Mouse (Mus musculus): ENCODE measurements at regions not wholly inside any gene's neighbourhood (a gene's known extent, or its start where the extent isn't known, plus 50 kb on each side); places are given as distances from the start of the nearest gene placed in this dataset.
A peak's percentile ranks its signal among the peaks of the same experiment; 100 is the strongest.

GRCm38 (mm10) chr11:40624126-40624778, 70.8 kb downstream of the Mat2b start:
- no peak for DNase-seq (ENCODE audit: low read depth)

GRCm38 (mm10) chr11:40620036-40620435, 75.0 kb downstream of the Mat2b start:
- no peak for DNase-seq (ENCODE audit: low read depth)

- DNase-seq (ENCODE audit: low read depth) = no peak
These were observed 92.0 kb downstream of the Mat2b start for GRCm38 (mm10) chr11:40603008-40603407.

- peak; percentile 64 for DNase-seq (ENCODE audit: low read depth)
These were observed 93.5 kb downstream of the Mat2b start for GRCm38 (mm10) chr11:40601572-40601909.

- DNase-seq (ENCODE audit: low read depth) = no peak
These were observed 94.0 kb downstream of the Mat2b start for GRCm38 (mm10) chr11:40600773-40601571.

- DNase-seq (ENCODE audit: low read depth) = no peak
These were observed 94.8 kb downstream of the Mat2b start for GRCm38 (mm10) chr11:40599956-40600772.

- DNase-seq (ENCODE audit: low read depth) = no peak
These were observed 98.7 kb downstream of the Mat2b start for GRCm38 (mm10) chr11:40596347-40596746.

- no peak for DNase-seq (ENCODE audit: low read depth)
These were observed 102.9 kb downstream of the Mat2b start for GRCm38 (mm10) chr11:40592056-40592455.

GRCm38 (mm10) chr11:40573758-40574139, 121.3 kb downstream of the Mat2b start:
- DNase-seq (ENCODE audit: low read depth) = no peak

- no peak for DNase-seq (ENCODE audit: low read depth)
These were observed 121.8 kb downstream of the Mat2b start for GRCm38 (mm10) chr11:40572953-40573757.

- DNase-seq (ENCODE audit: low read depth) = no peak
These were observed 132.1 kb downstream of the Mat2b start for GRCm38 (mm10) chr11:40562866-40563265.

GRCm38 (mm10) chr11:40561983-40562382, 133.0 kb downstream of the Mat2b start:
- no peak for DNase-seq (ENCODE audit: low read depth)

- DNase-seq (ENCODE audit: low read depth) = no peak
These were observed 133.6 kb downstream of the Mat2b start for GRCm38 (mm10) chr11:40561400-40561799.

GRCm38 (mm10) chr11:40558486-40558885, 136.5 kb downstream of the Mat2b start:
- DNase-seq (ENCODE audit: low read depth) = no peak

GRCm38 (mm10) chr11:40554867-40555794, 139.9 kb downstream of the Mat2b start:
- no peak for DNase-seq (ENCODE audit: low read depth)

- DNase-seq (ENCODE audit: low read depth) = no peak
These were observed 142.9 kb downstream of the Mat2b start for GRCm38 (mm10) chr11:40552054-40552453.

- no peak for DNase-seq (ENCODE audit: low read depth)
These were observed 148.4 kb downstream of the Mat2b start for GRCm38 (mm10) chr11:40546596-40546995.

- DNase-seq (ENCODE audit: low read depth) = no peak
These were observed 149.5 kb downstream of the Mat2b start for GRCm38 (mm10) chr11:40545537-40545936.

- no peak for DNase-seq (ENCODE audit: low read depth)
These were observed 154.8 kb downstream of the Mat2b start for GRCm38 (mm10) chr11:40540229-40540628.

GRCm38 (mm10) chr11:40539776-40540175, 155.2 kb downstream of the Mat2b start:
- no peak for DNase-seq (ENCODE audit: low read depth)

- DNase-seq (ENCODE audit: low read depth) = no peak
These were observed 158.7 kb downstream of the Mat2b start for GRCm38 (mm10) chr11:40536236-40536765.
